Mouse (Mus musculus): ENCODE results near the gene 1700057G04Rik.
"Not testable (repeated sequence)": the region's sequence is repeated elsewhere in the genome, so short reads cannot be mapped to it uniquely, and the experiment has no call there.

The 1700057G04Rik gene

GRCm38 (mm10) chr9:92305620-92306220 is 3.5 kb upstream of the 1700057G04Rik start:
- DNase-seq, result no peak

- DNase-seq, result no peak
These were observed 7.6 kb downstream of the 1700057G04Rik start for GRCm38 (mm10) chr9:92316791-92317190.

GRCm38 (mm10) chr9:92325936-92326335 is 16.8 kb downstream of the 1700057G04Rik start:
- DNase-seq, result not testable (repeated sequence)

- DNase-seq, result no peak
These were observed 17.6 kb downstream of the 1700057G04Rik start for GRCm38 (mm10) chr9:92326813-92327212.

GRCm38 (mm10) chr9:92331383-92331782 is 22.2 kb downstream of the 1700057G04Rik start:
- DNase-seq, result no peak

- no peak for DNase-seq
These were observed 25.7 kb downstream of the 1700057G04Rik start for GRCm38 (mm10) chr9:92334845-92335244.

GRCm38 (mm10) chr9:92335277-92335818 is 26.2 kb downstream of the 1700057G04Rik start:
- DNase-seq, result no peak

- DNase-seq, result no peak
These were observed 27.9 kb downstream of the 1700057G04Rik start for GRCm38 (mm10) chr9:92337063-92337462.

- no peak for DNase-seq
These were observed 28.5 kb downstream of the 1700057G04Rik start for GRCm38 (mm10) chr9:92337661-92338060.

GRCm38 (mm10) chr9:92338954-92339353 is 29.8 kb downstream of the 1700057G04Rik start:
- no peak for DNase-seq

- no peak for DNase-seq
These were observed 42.7 kb downstream of the 1700057G04Rik start for GRCm38 (mm10) chr9:92351924-92352323.

GRCm38 (mm10) chr9:92353306-92353705 is 44.1 kb downstream of the 1700057G04Rik start:
- no peak for DNase-seq

GRCm38 (mm10) chr9:92360691-92361310 is 51.6 kb downstream of the 1700057G04Rik start:
- no peak for DNase-seq

- DNase-seq, result no peak
These were observed 54.3 kb downstream of the 1700057G04Rik start for GRCm38 (mm10) chr9:92363478-92363877.

GRCm38 (mm10) chr9:92368920-92369319 is 59.7 kb downstream of the 1700057G04Rik start:
- DNase-seq, result no peak

- no peak for DNase-seq
These were observed 64.7 kb downstream of the 1700057G04Rik start for GRCm38 (mm10) chr9:92373896-92374295.

GRCm38 (mm10) chr9:92374705-92375199 is 65.6 kb downstream of the 1700057G04Rik start:
- peak; percentile 2 for DNase-seq

GRCm38 (mm10) chr9:92375378-92375777 is 66.2 kb downstream of the 1700057G04Rik start:
- DNase-seq, result no peak

GRCm38 (mm10) chr9:92377967-92378366 is 68.8 kb downstream of the 1700057G04Rik start:
- DNase-seq, result peak; percentile 35

GRCm38 (mm10) chr9:92379240-92379639 is 70.1 kb downstream of the 1700057G04Rik start:
- no peak for DNase-seq

- no peak for DNase-seq
These were observed 74.2 kb downstream of the 1700057G04Rik start for GRCm38 (mm10) chr9:92383415-92383814.

GRCm38 (mm10) chr9:92384401-92384800 is 75.2 kb downstream of the 1700057G04Rik start:
- no peak for DNase-seq

- no peak for DNase-seq
These were observed 76.7 kb downstream of the 1700057G04Rik start for GRCm38 (mm10) chr9:92385831-92386230.

- DNase-seq, result no peak
These were observed 77.7 kb downstream of the 1700057G04Rik start for GRCm38 (mm10) chr9:92386871-92387270.

Data from lung, postnatal 14 days (tissue).